Mouse (Mus musculus): ENCODE results near the gene Zswim3. TPM values are rescaled to one million over a fixed set of nuclear protein-coding genes. Genes with fewer than 3 reads are reported as not detected.
"Not testable (repeated sequence)": the region's sequence is repeated elsewhere in the genome, so short reads cannot be mapped to it uniquely, and the experiment has no call there.

Zswim3 gene
- polyA plus RNA-seq, 1 experiment from 2014 or later = 6.4 TPM

- Histone ChIP-seq H3K9me3 (ENCODE audit: control insufficient read depth, low read length) (no peaks in the 10 kb centered on the region), H3K27ac (replicated peaks; ENCODE audit: low read depth, low read length) (peak within 1 kb of the TSS; percentile 74), H3K4me1 (ENCODE audit: control insufficient read depth, insufficient read depth, low read length) (peaks cover 11% of the 10 kb centered on the region)
These were observed 52.4 kb downstream of the Zswim3 start, which contains the start of gene Pltp for GRCm38 (mm10) chr2:164857101-164857821. Gene Pltp (minus strand): TSS chr2:164857711.

GRCm38 (mm10) chr2:164857842-164858553 is 53.1 kb downstream of the Zswim3 start:
- Histone ChIP-seq H3K27me3 (replicated peaks; ENCODE audit: control insufficient read depth, insufficient read depth, low read length) (peaks cover 28% of the 10 kb centered on the region), H3K9me3 (ENCODE audit: control insufficient read depth, low read length) (no peaks in the 10 kb centered on the region), H3K4me2 (ENCODE audit: low read depth, low read length) (peak overlapping the region; percentile 96), H3K9ac (ENCODE audit: low read depth, low read length) (peak overlapping the region; percentile 62), H3K36me3 (ENCODE audit: control insufficient read depth, insufficient read depth, low read length) (no peaks in the 10 kb centered on the region), H3K4me1 (ENCODE audit: control insufficient read depth, insufficient read depth, low read length) (peaks cover 14% of the 10 kb centered on the region), H3K27ac (replicated peaks; ENCODE audit: low read depth, low read length) (peak overlapping the region; percentile 74), H3K4me3 (ENCODE audit: low read depth, low read length) (peak overlapping the region; percentile 57)
- no peak for DNase-seq (ENCODE audit: low spot score)
- WGBS = 8% methylated on average over 19 of the region's 19 CpGs
- ATAC-seq (ENCODE audit: low read depth) = no peak

More at GRCm38 (mm10) chr2:164857101-164857821, 52.4 kb downstream of the Zswim3 start, which contains the start of gene Pltp:
- H3K36me3 ChIP-seq (ENCODE audit: control insufficient read depth, insufficient read depth, low read length) = no peaks in the 10 kb centered on the region
- peak within 1 kb of the TSS; percentile 62 for H3K9ac ChIP-seq (ENCODE audit: low read depth, low read length)
- DNase-seq (ENCODE audit: low spot score) (peak; percentile 92), ATAC-seq (ENCODE audit: low read depth) (peak; percentile 85)
- peaks cover 28% of the 10 kb centered on the region for H3K27me3 ChIP-seq (replicated peaks; ENCODE audit: control insufficient read depth, insufficient read depth, low read length)
- peak within 1 kb of the TSS; percentile 96 for H3K4me2 ChIP-seq (ENCODE audit: low read depth, low read length)
- 1% methylated on average over 32 of the region's 47 CpGs for WGBS
- H3K4me3 ChIP-seq (ENCODE audit: low read depth, low read length) = peak within 1 kb of the TSS; percentile 57

- H3K9ac ChIP-seq (ENCODE audit: low read depth, low read length) = no peak overlapping the region
- H3K27ac ChIP-seq (replicated peaks; ENCODE audit: low read depth, low read length) = no peak overlapping the region
- H3K4me3 ChIP-seq (ENCODE audit: low read depth, low read length) = no peak overlapping the region
- peaks cover 28% of the 10 kb centered on the region for H3K27me3 ChIP-seq (replicated peaks; ENCODE audit: control insufficient read depth, insufficient read depth, low read length)
- no peak overlapping the region for H3K4me2 ChIP-seq (ENCODE audit: low read depth, low read length)
- no peaks in the 10 kb centered on the region for H3K9me3 ChIP-seq (ENCODE audit: control insufficient read depth, low read length)
- peaks cover 14% of the 10 kb centered on the region for H3K4me1 ChIP-seq (ENCODE audit: control insufficient read depth, insufficient read depth, low read length)
- ATAC-seq (ENCODE audit: low read depth) (no peak), DNase-seq (ENCODE audit: low spot score) (no peak)
- 37% methylated on average over 2 of the region's 2 CpGs for WGBS
- H3K36me3 ChIP-seq (ENCODE audit: control insufficient read depth, insufficient read depth, low read length) = no peaks in the 10 kb centered on the region
These were observed 54.3 kb downstream of the Zswim3 start for GRCm38 (mm10) chr2:164859155-164859554.

GRCm38 (mm10) chr2:164859640-164860432 is 54.9 kb downstream of the Zswim3 start:
- DNase-seq (ENCODE audit: low spot score) (no peak), ATAC-seq (ENCODE audit: low read depth) (no peak)
- no peaks in the 10 kb centered on the region for H3K36me3 ChIP-seq (ENCODE audit: control insufficient read depth, insufficient read depth, low read length)
- WGBS = 57% methylated on average over 9 of the region's 9 CpGs
- H3K9me3 ChIP-seq (ENCODE audit: control insufficient read depth, low read length) = no peaks in the 10 kb centered on the region
- peaks cover 23% of the 10 kb centered on the region for H3K27me3 ChIP-seq (replicated peaks; ENCODE audit: control insufficient read depth, insufficient read depth, low read length)
- peaks cover 14% of the 10 kb centered on the region for H3K4me1 ChIP-seq (ENCODE audit: control insufficient read depth, insufficient read depth, low read length)
- H3K9ac ChIP-seq (ENCODE audit: low read depth, low read length) = no peak overlapping the region
- H3K4me2 ChIP-seq (ENCODE audit: low read depth, low read length) = no peak overlapping the region
- H3K4me3 ChIP-seq (ENCODE audit: low read depth, low read length) = no peak overlapping the region
- H3K27ac ChIP-seq (replicated peaks; ENCODE audit: low read depth, low read length) = no peak overlapping the region

GRCm38 (mm10) chr2:164861094-164861493 is 56.2 kb downstream of the Zswim3 start:
- peaks cover 16% of the 10 kb centered on the region for H3K27me3 ChIP-seq (replicated peaks; ENCODE audit: control insufficient read depth, insufficient read depth, low read length)
- WGBS = 55% methylated on average over 4 of the region's 4 CpGs
- ATAC-seq (ENCODE audit: low read depth) (no peak), DNase-seq (ENCODE audit: low spot score) (no peak)
- peaks cover 14% of the 10 kb centered on the region for H3K4me1 ChIP-seq (ENCODE audit: control insufficient read depth, insufficient read depth, low read length)
- H3K36me3 ChIP-seq (ENCODE audit: control insufficient read depth, insufficient read depth, low read length) = no peaks in the 10 kb centered on the region
- H3K4me3 ChIP-seq (ENCODE audit: low read depth, low read length) = no peak overlapping the region
- H3K9me3 ChIP-seq (ENCODE audit: control insufficient read depth, low read length) = no peaks in the 10 kb centered on the region
- H3K27ac ChIP-seq (replicated peaks; ENCODE audit: low read depth, low read length) = no peak overlapping the region
- no peak overlapping the region for H3K4me2 ChIP-seq (ENCODE audit: low read depth, low read length)
- H3K9ac ChIP-seq (ENCODE audit: low read depth, low read length) = no peak overlapping the region

GRCm38 (mm10) chr2:164862179-164862861 is 57.4 kb downstream of the Zswim3 start:
- Histone ChIP-seq H3K36me3 (ENCODE audit: control insufficient read depth, insufficient read depth, low read length) (no peaks in the 10 kb centered on the region), H3K9ac (ENCODE audit: low read depth, low read length) (no peak overlapping the region), H3K4me1 (ENCODE audit: control insufficient read depth, insufficient read depth, low read length) (peaks cover 12% of the 10 kb centered on the region), H3K27ac (replicated peaks; ENCODE audit: low read depth, low read length) (peak overlapping the region; percentile 33; the same call in 1 of the 2 replicates), H3K9me3 (ENCODE audit: control insufficient read depth, low read length) (no peaks in the 10 kb centered on the region), H3K4me2 (ENCODE audit: low read depth, low read length) (no peak overlapping the region), H3K4me3 (ENCODE audit: low read depth, low read length) (no peak overlapping the region), H3K27me3 (replicated peaks; ENCODE audit: control insufficient read depth, insufficient read depth, low read length) (peaks cover 4% of the 10 kb centered on the region; the same call in 1 of the 2 replicates)
- peak; percentile 67 for ATAC-seq (ENCODE audit: low read depth)
- peak; percentile 87 for DNase-seq (ENCODE audit: low spot score)
- WGBS = 33% methylated on average over 8 of the region's 9 CpGs

- not testable (repeated sequence) for H3K27me3 ChIP-seq (replicated peaks; ENCODE audit: control insufficient read depth, insufficient read depth, low read length); ATAC-seq (ENCODE audit: low read depth); H3K9ac ChIP-seq (ENCODE audit: low read depth, low read length); H3K27ac ChIP-seq (replicated peaks; ENCODE audit: low read depth, low read length); H3K4me3 ChIP-seq (ENCODE audit: low read depth, low read length); H3K36me3 ChIP-seq (ENCODE audit: control insufficient read depth, insufficient read depth, low read length); H3K9me3 ChIP-seq (ENCODE audit: control insufficient read depth, low read length); DNase-seq (ENCODE audit: low spot score); H3K4me2 ChIP-seq (ENCODE audit: low read depth, low read length)
- 91% methylated on average over 7 of the region's 9 CpGs for WGBS
- peaks cover 12% of the 10 kb centered on the region for H3K4me1 ChIP-seq (ENCODE audit: control insufficient read depth, insufficient read depth, low read length)
These were observed 58.5 kb downstream of the Zswim3 start for GRCm38 (mm10) chr2:164863411-164863810.

GRCm38 (mm10) chr2:164864593-164864992 is 59.7 kb downstream of the Zswim3 start:
- DNase-seq (ENCODE audit: low spot score) = no peak
- 74% methylated on average over 4 of the region's 4 CpGs for WGBS
- no peaks in the 10 kb centered on the region for H3K36me3 ChIP-seq (ENCODE audit: control insufficient read depth, insufficient read depth, low read length)
- no peak overlapping the region for H3K4me3 ChIP-seq (ENCODE audit: low read depth, low read length)
- H3K4me2 ChIP-seq (ENCODE audit: low read depth, low read length) = no peak overlapping the region
- H3K27me3 ChIP-seq (replicated peaks; ENCODE audit: control insufficient read depth, insufficient read depth, low read length) = no peaks in the 10 kb centered on the region
- no peak for ATAC-seq (ENCODE audit: low read depth)
- H3K9me3 ChIP-seq (ENCODE audit: control insufficient read depth, low read length) = peaks cover 5% of the 10 kb centered on the region; the same call in 1 of the 2 replicates
- no peak overlapping the region for H3K9ac ChIP-seq (ENCODE audit: low read depth, low read length)
- peaks cover 9% of the 10 kb centered on the region for H3K4me1 ChIP-seq (ENCODE audit: control insufficient read depth, insufficient read depth, low read length)
- no peak overlapping the region for H3K27ac ChIP-seq (replicated peaks; ENCODE audit: low read depth, low read length)
